Mouse (Mus musculus): ENCODE measurements at regions not wholly inside any gene's neighbourhood (a gene's known extent, or its start where the extent isn't known, plus 50 kb on each side); places are given as distances from the start of the nearest gene placed in this dataset.

DNA sequence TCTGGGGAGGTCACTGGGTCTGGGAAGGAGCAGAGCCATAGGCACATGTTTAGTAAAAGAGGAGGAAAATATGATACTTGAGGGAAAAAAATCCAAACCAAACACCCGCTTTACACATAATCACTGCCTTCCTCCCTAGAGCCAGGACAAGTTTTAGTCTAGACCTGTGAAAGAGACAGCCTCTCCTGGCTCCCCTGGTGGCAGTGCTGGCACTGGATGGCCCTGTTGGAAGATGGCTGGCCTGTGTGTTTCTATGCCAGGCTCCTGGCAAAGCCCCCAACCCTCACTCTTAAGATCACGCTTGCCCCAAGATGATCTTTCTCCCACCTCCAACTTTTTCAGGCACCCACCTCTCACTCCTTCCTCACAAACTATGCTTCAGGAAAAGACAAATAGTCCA is 112.6 kb upstream of the Zfp703 start:
- in situ Hi-C loops (cut with MboI; ENCODE audit: low pct_unique_long_range_greater_than_20kb in 1 of 2, low sequenced_read_pairs in 2 of 2, unreplicated experiment in 1 of 2), result no loop called here

DNA sequence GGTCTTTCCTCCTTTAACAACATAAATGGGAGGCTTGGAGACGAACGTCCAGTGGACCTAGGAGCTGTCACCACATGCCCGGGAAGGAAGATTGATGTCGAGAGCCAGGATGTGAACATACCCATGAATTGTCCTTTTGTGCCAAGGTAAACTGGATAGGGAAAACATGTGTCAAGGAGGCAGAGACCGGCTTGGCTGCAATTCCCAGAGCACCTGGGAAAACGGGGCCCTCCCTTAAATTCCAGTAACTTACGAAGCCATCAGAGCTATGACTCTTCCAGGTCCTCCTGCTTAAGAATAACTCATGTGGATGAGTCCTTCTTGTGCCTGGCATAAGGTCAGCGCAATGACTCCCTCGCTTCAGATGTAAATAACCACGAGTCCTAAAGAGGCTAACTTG is 112.2 kb upstream of the Zfp703 start:
- in situ Hi-C loops (cut with MboI; ENCODE audit: low pct_unique_long_range_greater_than_20kb in 1 of 2, low sequenced_read_pairs in 2 of 2, unreplicated experiment in 1 of 2), result no loop called here

DNA sequence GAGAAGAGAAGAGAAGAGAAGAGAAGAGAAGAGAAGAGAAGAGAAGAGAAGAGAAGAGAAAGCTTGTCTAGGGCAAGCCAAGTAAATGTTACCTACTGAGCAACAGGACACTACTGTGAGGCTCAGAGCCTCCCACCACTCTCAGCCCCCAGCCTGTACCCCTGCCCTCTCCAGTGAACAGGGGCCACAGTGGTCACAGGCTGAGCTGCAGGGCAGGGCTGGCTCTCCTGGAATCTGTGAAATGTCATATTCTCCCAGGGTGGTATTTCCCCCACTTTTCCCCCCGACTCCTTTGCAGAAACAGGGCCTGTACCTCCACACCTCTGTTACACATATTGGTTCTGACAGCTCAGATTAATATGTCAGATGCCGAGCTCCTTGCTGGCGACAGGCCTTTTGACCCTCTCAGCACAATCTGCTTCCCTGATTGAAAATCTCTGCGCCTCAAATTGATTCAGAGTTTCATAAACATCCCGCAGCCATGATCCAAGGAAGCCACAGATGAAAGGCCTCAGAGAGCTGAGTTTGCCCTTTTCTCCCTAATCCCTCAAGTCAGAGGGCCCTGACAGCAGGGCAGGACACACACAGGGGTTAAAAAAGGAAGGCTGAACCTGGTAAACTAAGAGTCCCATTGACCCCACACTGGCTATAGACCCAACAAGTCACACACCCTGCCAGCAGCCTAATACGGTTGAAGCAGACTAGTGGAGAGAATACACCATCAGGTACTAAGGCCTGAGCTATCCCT is 108.8 kb upstream of the Zfp703 start:
- in situ Hi-C loops (cut with MboI; ENCODE audit: low pct_unique_long_range_greater_than_20kb in 1 of 2, low sequenced_read_pairs in 2 of 2, unreplicated experiment in 1 of 2), result no loop called here

DNA sequence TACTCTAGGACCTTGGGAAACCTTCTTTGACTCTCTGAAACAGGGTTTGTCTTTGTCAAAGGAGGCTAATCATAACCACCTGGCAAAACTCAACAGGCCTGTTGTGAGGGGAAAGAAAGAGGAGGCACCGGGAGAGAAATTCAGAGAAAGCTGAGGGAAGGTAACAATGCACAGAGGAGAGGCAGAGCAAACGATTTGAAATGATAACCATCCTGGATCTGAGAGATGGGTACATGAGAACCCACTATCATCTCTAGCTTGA is 108.3 kb upstream of the Zfp703 start:
- in situ Hi-C loops (cut with MboI; ENCODE audit: low pct_unique_long_range_greater_than_20kb in 1 of 2, low sequenced_read_pairs in 2 of 2, unreplicated experiment in 1 of 2), result no loop called here

DNA sequence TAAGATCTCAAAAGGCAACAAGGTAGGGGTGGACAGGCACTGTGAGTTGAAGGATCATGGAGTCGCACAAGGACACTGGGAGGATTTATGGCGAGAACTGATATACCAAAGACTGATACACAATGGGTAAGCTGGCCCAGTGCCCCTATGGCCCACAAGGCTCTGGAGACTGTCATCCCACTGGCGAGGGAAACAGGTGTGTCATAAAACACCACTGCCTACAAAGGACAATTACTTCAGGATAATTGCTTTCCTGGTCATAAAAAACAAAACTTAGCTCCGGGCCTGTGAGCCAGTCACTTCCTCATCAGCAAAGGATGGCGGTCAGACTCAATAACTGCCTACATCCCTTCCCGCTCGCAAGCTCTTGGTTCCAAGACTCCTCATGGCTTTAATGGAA is 105.3 kb upstream of the Zfp703 start:
- in situ Hi-C loops (cut with MboI; ENCODE audit: low pct_unique_long_range_greater_than_20kb in 1 of 2, low sequenced_read_pairs in 2 of 2, unreplicated experiment in 1 of 2), result no loop called here

DNA sequence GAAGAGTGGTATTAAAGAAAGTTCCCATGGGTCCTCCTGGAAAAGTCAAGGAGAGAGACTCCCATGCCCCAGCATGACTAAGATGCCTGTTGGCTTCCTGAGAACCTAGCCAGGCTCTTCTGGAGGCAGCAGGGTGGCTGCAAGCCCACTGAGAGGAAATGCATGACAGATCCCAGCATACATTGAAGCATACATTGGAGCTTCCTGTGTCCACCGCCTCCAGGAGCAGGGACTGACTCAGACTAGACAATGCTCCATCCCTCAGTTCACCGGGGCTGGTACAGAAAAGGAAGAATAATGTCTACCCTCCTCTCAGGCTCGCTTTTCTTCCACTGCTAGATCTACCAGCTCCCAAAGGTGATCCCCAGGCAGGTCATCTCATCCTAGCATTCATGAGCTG is 104.7 kb upstream of the Zfp703 start:
- in situ Hi-C loops (cut with MboI; ENCODE audit: low pct_unique_long_range_greater_than_20kb in 1 of 2, low sequenced_read_pairs in 2 of 2, unreplicated experiment in 1 of 2), result no loop called here

DNA sequence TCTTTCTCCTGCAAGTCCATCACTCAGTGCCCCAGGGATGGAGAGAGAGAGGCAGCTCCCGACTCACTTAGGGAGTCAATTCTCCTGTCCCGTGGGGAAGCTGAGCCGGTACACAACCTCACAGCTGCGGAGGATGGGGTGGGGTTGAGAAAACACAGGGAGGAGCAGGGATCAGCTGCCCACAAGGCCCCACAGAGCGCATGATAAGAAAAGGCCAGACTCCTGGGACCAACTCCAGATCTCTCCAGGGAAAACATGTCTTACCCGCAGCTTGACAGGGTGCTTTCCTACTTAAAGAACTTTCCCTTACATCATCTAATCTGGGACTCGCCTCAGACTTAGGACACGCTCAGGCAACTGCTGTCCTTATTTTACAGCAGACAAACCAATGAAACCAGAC is 104.3 kb upstream of the Zfp703 start:
- in situ Hi-C loops (cut with MboI; ENCODE audit: low pct_unique_long_range_greater_than_20kb in 1 of 2, low sequenced_read_pairs in 2 of 2, unreplicated experiment in 1 of 2), result no loop called here

DNA sequence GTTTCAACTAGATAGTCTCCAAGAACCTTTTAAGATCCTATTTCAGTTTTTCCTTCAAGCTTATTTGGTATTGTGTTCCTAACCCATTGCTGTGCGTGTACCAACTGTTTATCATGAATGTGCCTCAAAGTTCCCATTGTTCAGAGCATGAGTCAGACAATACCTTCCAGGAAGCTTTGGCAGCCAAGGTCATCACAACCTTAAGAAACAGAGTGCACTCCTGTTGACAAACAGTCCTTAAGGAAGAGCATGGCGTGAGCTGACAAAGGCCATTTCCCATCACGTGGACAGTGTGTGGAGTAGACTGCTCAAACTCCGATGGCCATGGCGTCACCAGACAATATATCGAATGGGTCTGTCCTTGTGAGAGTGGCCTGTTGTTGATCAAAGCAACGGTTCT is 96.9 kb upstream of the Zfp703 start:
- in situ Hi-C loops (cut with MboI; ENCODE audit: low pct_unique_long_range_greater_than_20kb in 1 of 2, low sequenced_read_pairs in 2 of 2, unreplicated experiment in 1 of 2), result no loop called here

DNA sequence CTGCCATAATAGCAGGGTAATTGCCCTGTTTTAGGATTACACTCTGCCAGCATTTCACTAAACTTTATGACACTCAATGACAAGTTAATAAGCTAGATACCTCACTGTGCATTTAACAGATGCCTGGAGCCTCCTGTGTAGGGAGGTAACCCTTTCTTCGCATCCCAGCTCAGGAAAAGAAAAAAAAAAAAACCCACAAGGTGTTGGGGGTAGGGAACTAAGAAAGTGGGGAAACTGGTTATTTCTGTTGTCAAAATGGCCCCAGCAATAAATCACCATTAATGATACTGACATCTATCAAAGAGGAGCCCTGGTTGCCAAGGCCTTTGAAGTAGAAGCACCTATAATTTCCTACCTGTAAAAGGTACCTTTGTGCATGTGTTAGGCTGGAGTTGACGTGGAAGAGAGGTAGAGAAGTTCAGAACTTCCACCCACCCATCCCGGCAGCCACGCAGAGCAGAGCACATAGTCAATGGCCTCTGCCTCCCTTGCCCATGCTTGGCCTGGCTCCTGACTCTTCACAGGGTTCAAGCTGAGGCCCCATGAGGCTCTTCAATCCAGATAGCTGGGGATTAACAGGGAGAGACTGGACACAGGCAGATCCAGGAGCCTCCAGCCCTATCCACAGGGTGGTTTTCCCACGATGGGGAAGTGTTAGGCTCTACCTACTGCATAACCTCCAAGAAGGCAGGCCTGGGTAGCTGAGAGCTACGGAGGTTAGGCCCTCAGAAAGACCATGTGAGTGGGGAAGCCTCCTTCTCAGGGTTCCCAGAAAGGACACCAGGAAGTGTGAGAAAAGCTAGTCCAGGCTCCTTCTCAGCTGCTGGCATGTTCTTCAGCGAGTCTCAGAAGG is 95.6 kb upstream of the Zfp703 start:
- in situ Hi-C loops (cut with MboI; ENCODE audit: low pct_unique_long_range_greater_than_20kb in 1 of 2, low sequenced_read_pairs in 2 of 2, unreplicated experiment in 1 of 2), result no loop called here

DNA sequence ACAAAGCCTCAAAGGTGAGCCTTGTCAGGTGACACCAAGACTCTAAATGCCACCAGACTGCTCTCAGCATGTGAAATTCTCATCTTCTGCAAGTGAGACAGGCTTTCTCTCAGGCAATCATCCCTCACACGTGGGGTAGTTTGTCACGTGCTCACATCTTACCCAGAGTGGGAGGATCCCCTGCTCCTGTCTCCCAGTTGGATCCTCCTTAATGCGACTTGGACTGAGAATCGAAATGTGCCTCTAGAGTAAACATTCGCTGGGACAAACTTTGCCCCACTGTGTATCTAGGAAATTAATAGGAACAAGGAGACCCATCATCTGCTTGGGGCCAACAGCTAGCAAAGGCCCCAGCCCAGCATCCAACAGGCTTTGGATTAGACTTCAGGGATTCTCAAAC is 94.5 kb upstream of the Zfp703 start:
- in situ Hi-C loops (cut with MboI; ENCODE audit: low pct_unique_long_range_greater_than_20kb in 1 of 2, low sequenced_read_pairs in 2 of 2, unreplicated experiment in 1 of 2), result no loop called here

DNA sequence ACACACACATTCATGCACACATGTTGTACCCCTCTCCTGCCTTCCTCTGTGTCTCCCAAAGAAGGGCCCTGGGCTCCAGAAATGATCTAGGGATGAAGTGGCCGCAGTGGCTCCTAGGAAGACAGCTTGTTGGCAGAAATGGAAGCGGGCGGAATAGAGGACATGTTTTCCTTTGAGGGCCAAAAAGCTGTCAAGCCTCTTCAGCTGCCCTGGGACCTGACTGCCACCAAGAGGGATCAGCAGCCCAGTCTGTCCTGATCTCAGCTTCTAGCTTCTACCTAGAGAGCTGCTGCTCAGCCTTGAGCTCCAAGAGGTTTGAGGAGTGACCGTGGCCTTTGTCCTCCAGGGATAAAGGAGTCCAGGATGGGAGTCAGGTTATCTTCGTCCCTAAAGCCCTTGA is 93.8 kb upstream of the Zfp703 start:
- in situ Hi-C loops (cut with MboI; ENCODE audit: low pct_unique_long_range_greater_than_20kb in 1 of 2, low sequenced_read_pairs in 2 of 2, unreplicated experiment in 1 of 2), result no loop called here

DNA sequence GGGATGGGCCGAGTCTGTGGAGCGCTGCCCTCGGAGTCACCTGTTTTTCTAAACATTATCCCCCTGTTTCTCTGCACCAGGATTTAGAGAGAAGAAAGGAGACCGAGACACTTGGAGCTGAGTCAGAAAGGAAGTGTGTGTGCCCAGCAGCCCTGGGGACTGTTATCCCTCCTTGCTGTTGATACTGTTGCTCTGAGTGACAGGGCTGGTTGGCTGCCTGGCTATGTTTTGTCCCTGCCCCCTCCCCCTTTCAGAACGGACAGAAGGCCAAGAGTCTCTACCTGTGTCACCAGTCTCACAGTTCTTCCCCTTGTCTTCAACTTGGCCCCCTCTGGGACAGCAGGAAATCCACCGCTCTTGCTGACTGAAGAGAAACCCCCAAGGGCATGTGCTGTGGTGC is 93.4 kb upstream of the Zfp703 start:
- in situ Hi-C loops (cut with MboI; ENCODE audit: low pct_unique_long_range_greater_than_20kb in 1 of 2, low sequenced_read_pairs in 2 of 2, unreplicated experiment in 1 of 2), result no loop called here

DNA sequence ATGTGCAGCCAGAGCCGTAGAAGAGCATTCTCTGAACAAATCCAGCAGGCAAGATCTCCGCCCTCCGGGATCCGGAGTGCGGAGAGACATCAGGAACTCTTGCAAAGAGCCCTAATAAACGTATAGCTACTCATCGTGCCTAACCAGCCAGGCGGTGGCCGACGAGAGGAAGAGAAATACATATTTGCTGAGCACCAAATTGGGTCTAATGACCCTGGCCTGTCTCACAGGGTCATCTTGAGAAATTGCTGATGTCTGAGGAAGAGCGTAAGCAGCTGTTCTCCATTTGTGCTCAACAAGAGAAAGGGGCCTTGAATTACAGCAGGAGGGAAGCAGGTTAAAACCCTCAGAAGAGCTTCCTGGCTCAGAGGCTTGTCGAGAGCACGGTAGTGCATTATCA is 92.8 kb upstream of the Zfp703 start:
- in situ Hi-C loops (cut with MboI; ENCODE audit: low pct_unique_long_range_greater_than_20kb in 1 of 2, low sequenced_read_pairs in 2 of 2, unreplicated experiment in 1 of 2), result no loop called here

DNA sequence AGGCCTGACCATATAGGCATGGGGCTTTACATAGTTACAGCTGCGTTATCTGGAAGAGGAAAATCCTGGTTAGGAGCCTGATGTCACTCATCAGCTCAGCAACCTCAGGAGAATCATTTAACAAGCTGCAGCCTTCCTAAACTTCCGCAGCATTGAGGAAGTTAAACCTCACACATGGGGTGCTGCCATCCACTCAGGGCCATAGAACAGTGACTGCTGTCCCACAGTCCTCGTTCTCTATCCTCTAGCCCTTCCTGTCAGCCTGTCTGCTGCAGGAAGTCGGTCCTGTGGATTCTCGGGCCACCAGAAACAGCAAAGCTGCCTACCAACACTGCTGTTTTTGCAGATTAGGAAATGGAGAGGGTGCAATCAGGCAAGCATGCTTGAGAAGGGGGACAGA is 91.8 kb upstream of the Zfp703 start:
- in situ Hi-C loops (cut with MboI; ENCODE audit: low pct_unique_long_range_greater_than_20kb in 1 of 2, low sequenced_read_pairs in 2 of 2, unreplicated experiment in 1 of 2), result no loop called here

DNA sequence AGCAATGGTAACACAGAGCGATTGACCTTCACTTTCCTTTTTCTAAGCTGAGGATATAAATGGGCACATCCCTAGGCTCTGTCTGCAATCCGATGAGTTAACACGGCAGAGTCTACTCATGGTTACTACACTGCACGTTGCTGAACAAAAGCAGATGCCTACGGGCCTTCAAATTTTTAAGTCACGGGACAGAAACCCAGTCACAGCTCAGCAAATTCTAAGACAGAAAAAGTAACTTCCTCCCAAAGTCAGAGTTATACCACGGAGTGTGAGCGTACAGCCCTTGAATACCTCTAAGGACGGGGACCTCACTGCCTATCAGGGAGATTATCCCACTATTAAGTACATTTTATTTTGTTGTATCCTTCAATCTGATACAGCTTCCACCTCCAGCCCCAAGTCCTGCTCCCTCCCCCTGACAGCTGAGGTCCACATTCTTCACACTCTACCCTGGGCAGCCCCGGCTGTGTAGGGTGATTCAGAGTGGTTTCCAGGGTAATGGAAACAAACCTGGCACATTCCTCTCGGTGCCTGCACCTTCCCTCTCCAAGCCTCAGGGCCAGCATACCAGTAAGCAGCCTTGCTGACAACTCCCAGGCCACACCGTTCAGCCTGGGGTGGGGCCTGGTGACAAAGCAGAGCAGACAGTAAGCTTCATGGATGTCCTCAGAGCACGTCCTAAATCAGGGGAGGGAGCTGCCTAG is 90.2 kb upstream of the Zfp703 start:
- in situ Hi-C loops (cut with MboI; ENCODE audit: low pct_unique_long_range_greater_than_20kb in 1 of 2, low sequenced_read_pairs in 2 of 2, unreplicated experiment in 1 of 2), result no loop called here

DNA sequence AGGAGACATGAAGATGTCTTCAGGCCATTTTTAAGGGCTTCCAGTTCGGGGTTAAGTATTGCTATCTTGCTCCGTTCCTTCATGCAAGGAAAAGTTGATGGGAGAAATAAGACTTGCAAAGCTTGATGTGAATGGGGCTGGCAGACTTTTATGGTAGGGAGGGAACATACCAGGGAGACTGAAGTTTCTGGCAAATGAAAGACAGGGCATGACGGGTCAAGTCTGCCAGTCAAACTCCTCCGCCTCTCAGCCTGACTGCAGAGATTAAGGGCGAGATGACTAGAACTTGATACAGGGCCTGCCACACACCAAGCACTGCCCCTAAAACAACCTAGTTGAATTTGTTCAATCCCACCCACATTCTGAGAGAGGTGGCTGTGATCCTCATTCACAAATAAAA is 89.6 kb upstream of the Zfp703 start:
- in situ Hi-C loops (cut with MboI; ENCODE audit: low pct_unique_long_range_greater_than_20kb in 1 of 2, low sequenced_read_pairs in 2 of 2, unreplicated experiment in 1 of 2), result no loop called here

DNA sequence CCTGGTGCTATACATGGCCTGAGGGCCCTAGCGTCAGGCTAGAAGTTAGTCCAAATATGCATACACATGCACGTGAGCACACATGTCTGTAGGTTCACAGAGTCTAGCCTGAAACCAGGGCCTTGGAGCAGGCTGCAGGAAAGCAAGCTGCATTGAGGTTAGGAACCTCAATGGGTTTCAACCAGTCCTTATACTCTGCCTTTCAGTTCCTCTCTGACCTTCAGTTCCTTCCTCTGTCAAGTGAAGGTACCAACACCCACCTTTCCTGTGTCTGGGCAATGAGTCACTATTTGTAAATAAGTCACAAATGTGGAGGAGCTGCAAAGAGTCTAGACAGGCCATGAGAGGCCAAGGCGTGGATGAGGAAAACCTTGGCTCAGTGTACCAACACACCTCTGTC is 89.1 kb upstream of the Zfp703 start:
- in situ Hi-C loops (cut with MboI; ENCODE audit: low pct_unique_long_range_greater_than_20kb in 1 of 2, low sequenced_read_pairs in 2 of 2, unreplicated experiment in 1 of 2), result no loop called here

DNA sequence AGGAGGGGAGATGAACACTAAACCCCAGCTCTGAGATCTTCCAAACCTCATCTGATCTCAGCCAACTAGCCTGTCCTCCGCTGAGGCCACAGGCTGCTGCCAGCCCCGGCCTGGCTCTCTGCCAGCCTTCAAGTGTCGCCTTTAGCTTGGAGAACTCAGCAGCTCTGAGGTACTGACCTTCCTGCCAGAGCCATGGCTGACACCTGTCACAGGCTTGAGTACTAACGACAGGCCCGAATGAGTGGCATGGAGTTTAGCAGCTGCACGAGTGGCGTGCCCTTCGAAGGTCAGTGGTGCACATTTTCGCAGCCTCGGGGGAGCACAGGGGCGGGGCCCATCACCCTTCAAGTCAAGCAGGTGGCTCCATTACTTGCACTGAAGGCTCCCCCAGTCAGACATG is 85.2 kb upstream of the Zfp703 start:
- in situ Hi-C loops (cut with MboI; ENCODE audit: low pct_unique_long_range_greater_than_20kb in 1 of 2, low sequenced_read_pairs in 2 of 2, unreplicated experiment in 1 of 2), result no loop called here

DNA sequence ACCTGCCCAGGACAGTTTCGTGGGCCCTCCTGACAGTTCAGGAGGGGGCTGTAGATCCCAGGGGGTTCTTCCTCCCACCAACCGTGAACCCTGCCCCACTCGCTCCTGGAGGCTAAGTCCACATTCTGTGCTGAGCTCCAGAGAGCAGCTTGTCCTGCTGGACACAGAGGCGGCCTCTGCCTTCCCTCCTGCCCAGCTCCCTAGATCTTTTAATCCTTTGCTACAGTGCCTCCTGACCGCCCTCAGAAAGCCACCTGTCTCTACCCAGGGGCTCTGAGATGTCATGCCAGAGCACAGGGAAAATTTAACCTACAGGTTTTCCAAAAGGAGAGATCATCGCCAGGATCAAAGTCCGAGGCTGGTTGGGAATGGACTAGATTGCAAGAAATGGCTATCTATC is 84.7 kb upstream of the Zfp703 start:
- in situ Hi-C loops (cut with MboI; ENCODE audit: low pct_unique_long_range_greater_than_20kb in 1 of 2, low sequenced_read_pairs in 2 of 2, unreplicated experiment in 1 of 2), result no loop called here

DNA sequence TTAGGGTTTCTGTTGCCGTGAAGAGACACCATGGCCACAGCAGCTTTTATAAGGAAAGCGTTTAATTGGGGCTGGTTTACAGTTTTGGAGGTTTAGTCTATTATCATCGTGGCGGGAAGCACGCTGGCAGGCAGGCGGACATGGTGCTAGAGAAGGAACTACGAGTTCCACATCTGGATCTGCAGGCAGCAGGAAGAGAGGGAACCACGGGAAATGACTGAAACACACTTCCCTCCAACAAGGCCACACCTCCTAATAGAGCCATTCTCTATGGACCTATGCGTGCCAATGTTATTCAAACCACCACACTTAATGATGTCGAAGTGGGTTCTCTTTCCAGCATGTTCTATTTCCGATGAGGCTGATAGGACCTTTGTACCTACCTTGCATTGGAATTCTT is 81.3 kb upstream of the Zfp703 start:
- in situ Hi-C loops (cut with MboI; ENCODE audit: low pct_unique_long_range_greater_than_20kb in 1 of 2, low sequenced_read_pairs in 2 of 2, unreplicated experiment in 1 of 2), result no loop called here

Measured in mouse embryonic stem cell (cell line).